14 mouse cellular contexts compared by ENCODE assay signal in genomic region chr7:68286526-68287481, GRCm38 (mm10). TPM values are rescaled to one million over a fixed set of nuclear protein-coding genes. Genes with fewer than 3 reads are reported as not detected.
A peak's percentile ranks its signal among the peaks of the same experiment; 100 is the strongest.
DNase-seq lines count a peak whose midpoint lies in the region; ATAC-seq and TF ChIP-seq lines count a peak whose summit lies in the region.
"Had no signal": no experiment of that assay in that cellular context is flagged by ENCODE, and none has a peak within 500 bp of the region (broad histone marks: within the 10 kb centered on the region; RNA-seq: fewer than 3 reads in every experiment).

No protein-coding gene starts in this region.

- peaks cover 7% of the 10 kb centered on the region; the same call in 1 of the 2 replicates for H3K4me1 ChIP-seq in lung, embryonic 16.5 days (replicated peaks; ENCODE audit: control insufficient read depth, insufficient read depth, low read length)
- no peaks in the 10 kb centered on the region for H3K4me1 ChIP-seq in lung, postnatal 0 days (ENCODE audit: insufficient read depth, low read depth, low read length)
- H3K4me1 ChIP-seq in bone marrow, adult 2 months (ENCODE audit: control insufficient read depth, insufficient read depth, low read length): peaks cover 6% of the 10 kb centered on the region
- peaks cover 19% of the 10 kb centered on the region for H3K4me1 ChIP-seq in limb, embryonic 12.5 days (replicated peaks)
- H3K4me1 ChIP-seq: neural tube, embryonic 15.5 days had no signal

- H3K4me2 ChIP-seq in lung, embryonic 16.5 days (ENCODE audit: low read depth, low read length): no peak overlapping the region
- no peak overlapping the region for H3K4me2 ChIP-seq in lung, postnatal 0 days (replicated peaks; ENCODE audit: low read depth, low read length)
- no peak overlapping the region for H3K4me2 ChIP-seq in limb, embryonic 12.5 days
- H3K4me2 ChIP-seq: neural tube, embryonic 15.5 days had no signal

- DNase-seq in lung, postnatal 0 days (ENCODE audit: low spot score): no peak
- DNase-seq in thymus, postnatal 25 days: peak; percentile 71
- no peak for DNase-seq in urinary bladder, adult 2 months (ENCODE audit: low spot score)
- no peak for DNase-seq in cerebellum, postnatal 14 days
- DNase-seq: gastrocnemius, postnatal 14 days; heart, postnatal 14 days; lung, postnatal 14 days had no signal

- H3K27me3 ChIP-seq in lung, embryonic 16.5 days (ENCODE audit: control insufficient read depth, insufficient read depth, low read depth, low read length): no peaks in the 10 kb centered on the region
- no peaks in the 10 kb centered on the region for H3K27me3 ChIP-seq in lung, postnatal 0 days (replicated peaks; ENCODE audit: insufficient read depth, low read length)
- H3K27me3 ChIP-seq in limb, embryonic 12.5 days: no peaks in the 10 kb centered on the region
- H3K27me3 ChIP-seq: neural tube, embryonic 15.5 days had no signal

- TF ChIP-seq EP300 in lung, postnatal 0 days (IDR thresholded peaks at IDR 0.05): no peak

- no peak for TF ChIP-seq POLR2A in bone marrow, adult 2 months (IDR thresholded peaks at IDR 0.05; ENCODE audit: borderline replicate concordance, control insufficient read depth, low read depth, low read length)

- no peak overlapping the region for H3K4me3 ChIP-seq in lung, embryonic 16.5 days (ENCODE audit: low read length)
- H3K4me3 ChIP-seq in lung, postnatal 0 days (ENCODE audit: low read depth, low read length): no peak overlapping the region
- no peak overlapping the region for H3K4me3 ChIP-seq in bone marrow, adult 2 months (replicated peaks; ENCODE audit: control insufficient read depth, low read depth, low read length)
- no peak overlapping the region for H3K4me3 ChIP-seq in limb, embryonic 12.5 days (replicated peaks)
- H3K4me3 ChIP-seq: neural tube, embryonic 15.5 days had no signal

- H3K9me3 ChIP-seq in lung, embryonic 16.5 days (ENCODE audit: control insufficient read depth, low read length): no peaks in the 10 kb centered on the region
- no peaks in the 10 kb centered on the region for H3K9me3 ChIP-seq in lung, postnatal 0 days (ENCODE audit: low read length)
- no peaks in the 10 kb centered on the region for H3K9me3 ChIP-seq in limb, embryonic 12.5 days
- H3K9me3 ChIP-seq: neural tube, embryonic 15.5 days had no signal

- no peak overlapping the region for H3K9ac ChIP-seq in lung, embryonic 16.5 days (ENCODE audit: low read length)
- no peak overlapping the region for H3K9ac ChIP-seq in lung, postnatal 0 days (replicated peaks; ENCODE audit: low read depth)
- H3K9ac ChIP-seq in limb, embryonic 12.5 days (replicated peaks): no peak overlapping the region
- H3K9ac ChIP-seq: neural tube, embryonic 15.5 days had no signal

- no peak for ATAC-seq in lung, embryonic 16.5 days (ENCODE audit: low read depth)
- ATAC-seq in lung, postnatal 0 days: no peak
- no peak for ATAC-seq in limb, embryonic 12.5 days (ENCODE audit: insufficient number of reproducible peaks, insufficient read depth, low FRiP score, low TSS enrichment, low read depth)

- H3K27ac ChIP-seq in lung, embryonic 16.5 days (ENCODE audit: low read length): peak overlapping the region; percentile 8; the same call in 1 of the 2 replicates
- H3K27ac ChIP-seq in lung, postnatal 0 days (ENCODE audit: low read length): no peak overlapping the region
- H3K27ac ChIP-seq in bone marrow, adult 2 months (ENCODE audit: control insufficient read depth, insufficient read depth, low read depth, low read length, poor library complexity): peak overlapping the region; percentile 80
- peak overlapping the region; percentile 66; the same call in 1 of the 2 replicates for H3K27ac ChIP-seq in limb, embryonic 12.5 days
- H3K27ac ChIP-seq: neural tube, embryonic 15.5 days had no signal

- no peaks in the 10 kb centered on the region for H3K36me3 ChIP-seq in lung, embryonic 16.5 days (ENCODE audit: control insufficient read depth, insufficient read depth, low read length)
- no peaks in the 10 kb centered on the region for H3K36me3 ChIP-seq in lung, postnatal 0 days (ENCODE audit: insufficient read depth, low read length)
- no peaks in the 10 kb centered on the region for H3K36me3 ChIP-seq in limb, embryonic 12.5 days
- H3K36me3 ChIP-seq: neural tube, embryonic 15.5 days had no signal

- WGBS in lung, embryonic 16.5 days: 90% methylated on average over 24 of the region's 24 CpGs
- WGBS in lung, postnatal 0 days: 87% methylated on average over 24 of the region's 24 CpGs
- 69% methylated on average over 24 of the region's 24 CpGs for WGBS in bone marrow, adult 2 months
- 94% methylated on average over 24 of the region's 24 CpGs for WGBS in limb, embryonic 12.5 days

- TF ChIP-seq CTCF in lung, postnatal 0 days (IDR thresholded peaks at IDR 0.05): no peak
- TF ChIP-seq CTCF in bone marrow, adult 2 months (IDR thresholded peaks at IDR 0.05; ENCODE audit: control insufficient read depth, insufficient read depth, low read length): no peak

RNA-seq across cellular contexts. Expression of gene Fam169b, which starts 13.2 kb away (rescaled TPM):
- polyA plus RNA-seq in lung, embryonic 16.5 days (2015; fragmentation: Nextera tagmentation; extraction: Ambion mirVana): 1.8 and 4.6 TPM in 2 replicates
- polyA plus RNA-seq in lung, postnatal 0 days (2015; fragmentation: Nextera tagmentation; extraction: Ambion mirVana): 0.37 and 0.69 TPM in 2 replicates
- polyA plus RNA-seq in bone marrow, adult 2 months (2011; ENCODE audit: insufficient read depth, insufficient read length, low replicate concordance, missing spikeins): 3.5 and 5.4 TPM in 2 replicates
- 1.6 and 1.8 TPM in 2 replicates for polyA plus RNA-seq in limb, embryonic 12.5 days (2016; fragmentation: Nextera tagmentation; extraction: Ambion mirVana)
- polyA plus RNA-seq in urinary bladder, adult 2 months (2012; rRNA removed): 1.3 and 1.4 TPM in 2 replicates
- polyA plus RNA-seq: midbrain, postnatal 0 days had no signal

RNA-seq across cellular contexts. Expression of gene Pgpep1l, which starts 22.8 kb away (rescaled TPM):
- polyA plus RNA-seq in lung, embryonic 16.5 days (2015; fragmentation: Nextera tagmentation; extraction: Ambion mirVana): not detected in 2 replicates
- not detected in 2 replicates for polyA plus RNA-seq in lung, postnatal 0 days (2015; fragmentation: Nextera tagmentation; extraction: Ambion mirVana)
- polyA plus RNA-seq in bone marrow, adult 2 months (2011; ENCODE audit: insufficient read depth, insufficient read length, low replicate concordance, missing spikeins): not detected in 2 replicates
- polyA plus RNA-seq in limb, embryonic 12.5 days (2016; fragmentation: Nextera tagmentation; extraction: Ambion mirVana): not detected in 2 replicates
- 2.2 and 2.6 TPM in 2 replicates for polyA plus RNA-seq in urinary bladder, adult 2 months (2012; rRNA removed)
- polyA plus RNA-seq: forebrain, embryonic 11.5 days; midbrain, postnatal 0 days; neural tube, embryonic 15.5 days; stomach, embryonic 16.5 days had no signal
